Mouse (Mus musculus) MEL (cell line): ENCODE measurements around the gene T. TPM values are rescaled to one million over a fixed set of nuclear protein-coding genes. Genes with fewer than 3 reads are reported as not detected.

Experiments
- DNase-seq: peaks from one replicate; pipeline ENCODE4 v3.0.0; 2011; ENCODE audit warnings: low read depth, low spot score
- H3K27ac ChIP-seq: 2 replicates; pipeline ENCODE4 v1.5.1; 2012; ENCODE audit warnings: low read depth, mild to moderate bottlenecking, control low read depth, low read length, moderate library complexity; ENCODE audit not compliant: control insufficient read depth
- H3K27me3 ChIP-seq, 2 experiments: fragments of 150-350 bp in 1 of 2; sonication (generic) in 1 of 2; 2 replicates each; pipeline ENCODE4 v1.6.1; 2012; ENCODE audit warnings: low read length in 2 of 2, mild to moderate bottlenecking in 2 of 2, improper control_type of control experiment in 1 of 2, moderate library complexity in 1 of 2; ENCODE audit not compliant: insufficient read depth in 2 of 2, control insufficient read depth in 1 of 2
- H3K36me3 ChIP-seq, 2 experiments: 2 replicates each; pipeline ENCODE4 v1.6.1; 2012 to 2014; ENCODE audit warnings: low read length in 2 of 2, improper control_type of control experiment in 1 of 2, inconsistent platforms in 1 of 2, mild to moderate bottlenecking in 1 of 2; ENCODE audit not compliant: insufficient read depth in 2 of 2, control insufficient read depth in 1 of 2
- H3K4me1 ChIP-seq, 2 experiments: fragments of 150-350 bp in 1 of 2; sonication (generic) in 1 of 2; 2 replicates each; pipeline ENCODE4 v1.6.1; 2012; ENCODE audit warnings: low read length in 2 of 2, improper control_type of control experiment in 1 of 2, mild to moderate bottlenecking in 1 of 2; ENCODE audit not compliant: insufficient read depth in 2 of 2, control insufficient read depth in 1 of 2
- H3K4me3 ChIP-seq, 2 experiments: fragments of 150-350 bp in 1 of 2; sonication (generic) in 1 of 2; 2 replicates each; pipeline ENCODE4 v1.5.1; 2012; ENCODE audit warnings: low read depth in 2 of 2, low read length in 2 of 2, mild to moderate bottlenecking in 2 of 2, moderate library complexity in 2 of 2, control low read depth in 1 of 2, improper control_type of control experiment in 1 of 2; ENCODE audit not compliant: control insufficient read depth in 1 of 2, insufficient read depth in 1 of 2
- H3K79me2 ChIP-seq: 2 replicates; pipeline ENCODE4 v1.6.1; 2012; ENCODE audit warnings: mild to moderate bottlenecking, low read length, moderate library complexity; ENCODE audit not compliant: control insufficient read depth, poor library complexity, insufficient read depth
- H3K9ac ChIP-seq: 2 replicates; pipeline ENCODE4 v1.6.1; 2012; ENCODE audit warnings: low read depth, mild to moderate bottlenecking, control low read depth, low read length, moderate library complexity; ENCODE audit not compliant: control insufficient read depth, poor library complexity, severe bottlenecking
- H3K9me3 ChIP-seq: fragments of 150-350 bp; sonication (generic); replicated peaks from 2 replicates; pipeline ENCODE4 v1.6.1; 2012; ENCODE audit warnings: mild to moderate bottlenecking, low read length, improper control_type of control experiment, moderate library complexity; ENCODE audit not compliant: insufficient read depth
- CHD1 ChIP-seq: IDR thresholded peaks from 2 replicates; pipeline ENCODE4 v1.6.1; 2012; ENCODE audit warnings: low read depth, mild to moderate bottlenecking, inconsistent platforms, low read length, improper control_type of control experiment
- E2F4 ChIP-seq: IDR thresholded peaks from 2 replicates; pipeline ENCODE4 v1.6.1; 2011; ENCODE audit warnings: low read depth, low read length, improper control_type of control experiment, borderline replicate concordance
- ELF1 ChIP-seq: IDR thresholded peaks from 2 replicates; pipeline ENCODE4 v1.6.1; 2014; ENCODE audit warnings: low read depth, mild to moderate bottlenecking, inconsistent platforms, low read length, improper control_type of control experiment, moderate library complexity
- EP300 ChIP-seq, 2 experiments: IDR thresholded peaks; 2 replicates each; pipeline ENCODE4 v1.6.1; 2011; ENCODE audit warnings: improper control_type of control experiment in 2 of 2, low read length in 2 of 2, low read depth in 1 of 2, mild to moderate bottlenecking in 1 of 2
- GABPA ChIP-seq: IDR thresholded peaks from 2 replicates; pipeline ENCODE4 v1.6.1; 2012; ENCODE audit warnings: low read depth, mild to moderate bottlenecking, inconsistent platforms, low read length, improper control_type of control experiment, moderate library complexity
- GATA1 ChIP-seq: IDR thresholded peaks from 2 replicates; pipeline ENCODE4 v1.6.1; 2011; ENCODE audit warnings: low read depth, low read length, improper control_type of control experiment
- HCFC1 ChIP-seq: IDR thresholded peaks from 2 replicates; pipeline ENCODE4 v1.6.1; 2012; ENCODE audit warnings: low read depth, mild to moderate bottlenecking, inconsistent platforms, low read length, improper control_type of control experiment, moderate library complexity
- JUND ChIP-seq: IDR thresholded peaks from 2 replicates; pipeline ENCODE4 v1.6.1; 2011; ENCODE audit warnings: low read depth, mild to moderate bottlenecking, improper control_type of control experiment, low read length
- KAT2A ChIP-seq: conservative IDR thresholded peaks from 2 replicates; pipeline ENCODE4 v1.6.1; 2012; ENCODE audit warnings: low read depth, low read length, improper control_type of control experiment, inconsistent platforms
- MAX ChIP-seq: IDR thresholded peaks from 2 replicates; pipeline ENCODE4 v1.6.1; 2011; ENCODE audit warnings: low read length, improper control_type of control experiment
- MXI1 ChIP-seq: IDR thresholded peaks from 2 replicates; pipeline ENCODE4 v1.6.1; 2011; ENCODE audit warnings: mild to moderate bottlenecking, low read depth, low read length, improper control_type of control experiment
- MYB ChIP-seq: IDR thresholded peaks from 2 replicates; pipeline ENCODE4 v1.6.1; 2011; ENCODE audit warnings: mild to moderate bottlenecking, low read depth, low read length, improper control_type of control experiment
- MYC ChIP-seq: IDR thresholded peaks from 2 replicates; pipeline ENCODE4 v1.6.1; 2011; ENCODE audit warnings: low read depth, mild to moderate bottlenecking, low read length, improper control_type of control experiment, moderate library complexity
- NELFE ChIP-seq: IDR thresholded peaks from 2 replicates; pipeline ENCODE4 v1.6.1; 2011; ENCODE audit warnings: low read depth, low read length, improper control_type of control experiment
- POLR2A ChIP-seq, 2 experiments: IDR thresholded peaks; 2 replicates each; pipeline ENCODE4 v1.6.1; 2011 to 2012; ENCODE audit warnings: low read length in 2 of 2, mild to moderate bottlenecking in 2 of 2, control low read depth in 1 of 2, improper control_type of control experiment in 1 of 2, low read depth in 1 of 2, moderate library complexity in 1 of 2; ENCODE audit not compliant: control insufficient read depth in 1 of 2, insufficient read depth in 1 of 2, poor library complexity in 1 of 2
- RAD21 ChIP-seq: IDR thresholded peaks from 2 replicates; pipeline ENCODE4 v1.6.1; 2011; ENCODE audit warnings: mild to moderate bottlenecking, low read depth, low read length, improper control_type of control experiment
- RCOR1 ChIP-seq: IDR thresholded peaks from 2 replicates; pipeline ENCODE4 v1.6.1; 2012; ENCODE audit warnings: low read depth, mild to moderate bottlenecking, inconsistent platforms, low read length, improper control_type of control experiment
- TBP ChIP-seq: IDR thresholded peaks from 2 replicates; pipeline ENCODE4 v1.8.0; 2011; ENCODE audit warnings: low read depth, low read length, improper control_type of control experiment
- TCF12 ChIP-seq: IDR thresholded peaks from 2 replicates; pipeline ENCODE4 v1.6.1; 2014; ENCODE audit warnings: low read depth, mild to moderate bottlenecking, inconsistent platforms, low read length, improper control_type of control experiment, moderate library complexity
- USF2 ChIP-seq, 2 experiments: IDR thresholded peaks; 2 replicates each; pipeline ENCODE4 v1.6.1; 2011 to 2012; ENCODE audit warnings: improper control_type of control experiment in 2 of 2, low read length in 2 of 2, borderline replicate concordance in 1 of 2, inconsistent platforms in 1 of 2, low read depth in 1 of 2, mild to moderate bottlenecking in 1 of 2; ENCODE audit not compliant: insufficient read depth in 1 of 2
- ZC3H11A ChIP-seq: IDR thresholded peaks from 2 replicates; pipeline ENCODE4 v1.6.1; 2012; ENCODE audit warnings: low read depth, mild to moderate bottlenecking, inconsistent platforms, low read length, improper control_type of control experiment
- ZMIZ1 ChIP-seq: IDR thresholded peaks from 2 replicates; pipeline ENCODE4 v1.6.1; 2012; ENCODE audit warnings: low read depth, mild to moderate bottlenecking, inconsistent platforms, low read length, improper control_type of control experiment, moderate library complexity
- ZNF384 ChIP-seq: IDR thresholded peaks from 2 replicates; pipeline ENCODE4 v1.6.1; 2012; ENCODE audit warnings: low read depth, mild to moderate bottlenecking, inconsistent platforms, low read length, improper control_type of control experiment
- polyA plus RNA-seq, 2 experiments: library from polyadenylated mRNA; stranded (reverse) in 1 of 2; unstranded in 1 of 2; fragments of >175 nt in 1 of 2; fragments of >200 nt in 1 of 2; gene quantifications; 2 replicates each; pipeline versions ENCODE4 v1.2.1 to v1.2.4; 2012; ENCODE audit warnings: low replicate concordance in 2 of 2, low read depth in 1 of 2; ENCODE audit not compliant: insufficient read length in 2 of 2, insufficient read depth in 1 of 2, missing spikeins in 1 of 2
- total RNA-seq: library from RNA; depleted of rRNA; stranded (reverse); fragments of 300-350 nt; gene quantifications from 2 replicates; pipeline ENCODE4 v1.2.3, GENCODE M21; 2012

The T gene
- total and polyA plus RNA-seq, 3 experiments, result not detected

DNA sequence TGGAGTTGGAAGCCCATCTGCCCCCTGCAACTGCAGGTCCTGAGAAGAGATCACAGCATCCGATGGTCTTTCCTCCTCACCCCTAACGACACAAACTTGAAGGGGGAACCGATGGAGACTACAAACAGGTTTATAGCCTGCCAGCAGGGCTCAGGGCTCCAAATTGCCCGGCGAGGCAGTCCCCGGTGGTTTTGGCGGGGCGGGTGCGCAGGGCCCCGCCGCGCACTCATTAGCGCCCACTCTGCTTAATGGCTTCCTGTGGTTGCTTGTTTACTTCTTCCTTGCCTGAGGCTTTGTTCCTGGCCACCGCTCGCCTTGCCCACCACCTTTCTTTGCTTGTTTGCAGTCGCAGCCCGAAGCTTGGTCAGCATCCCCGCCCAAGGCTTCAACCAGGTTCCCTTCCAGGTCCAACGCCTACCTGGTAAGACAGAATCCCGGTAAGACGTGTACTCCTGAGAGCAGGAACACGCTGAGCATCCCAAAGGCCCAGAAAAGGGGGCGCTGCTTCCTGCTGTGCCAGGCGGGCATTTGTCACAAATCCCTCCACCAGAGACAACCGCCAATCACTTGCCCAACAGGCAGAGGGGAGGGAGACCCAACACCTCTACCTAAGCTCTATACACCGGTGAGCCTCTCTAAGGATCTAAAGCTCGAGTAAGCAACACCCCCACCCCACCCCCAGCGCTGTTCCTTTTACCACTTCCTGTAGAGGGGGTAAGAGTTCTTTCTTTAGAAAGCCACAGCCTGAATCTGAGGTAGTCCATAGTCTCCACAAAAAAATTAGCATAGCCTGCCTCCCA lies 45.0 kb upstream of the T start:
- Histone ChIP-seq H3K79me2 (no peaks in the 10 kb centered on the region), H3K9ac (no peak overlapping the region), H3K4me1 (no peaks in the 10 kb centered on the region), H3K4me3 (no peak overlapping the region), H3K27me3 (peaks cover 0 to 1% of the 10 kb centered on the region in 2 experiments; a peak in 1 of 4 replicates), H3K9me3 (no peaks in the 10 kb centered on the region), H3K36me3 (no peaks in the 10 kb centered on the region), H3K27ac (no peak overlapping the region)
- no peak for TF ChIP-seq CHD1
- TF ChIP-seq TBP, result no peak
- no peak for TF ChIP-seq RAD21
- no peak for TF ChIP-seq TCF12
- TF ChIP-seq JUND, result no peak
- no peak for DNase-seq

DNA sequence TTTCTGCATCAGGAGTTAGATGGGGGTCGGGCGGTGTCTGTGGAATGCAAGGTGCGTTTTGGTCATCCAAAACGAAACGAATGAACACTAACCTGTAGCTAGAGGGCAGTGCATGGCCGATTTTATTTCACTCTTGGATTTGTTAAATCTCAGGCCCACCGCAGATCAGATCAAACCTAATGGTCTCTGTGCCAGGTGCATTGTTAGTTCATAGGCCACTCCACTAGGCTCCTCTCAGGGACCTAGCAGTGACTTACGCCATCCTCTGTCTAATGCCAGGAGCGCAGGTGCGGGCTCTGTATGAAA lies 44.5 kb upstream of the T start:
- H3K9me3 ChIP-seq, result no peaks in the 10 kb centered on the region
- no peak overlapping the region for H3K9ac ChIP-seq
- H3K4me1 ChIP-seq, result no peaks in the 10 kb centered on the region
- no peaks in the 10 kb centered on the region for H3K79me2 ChIP-seq
- H3K36me3 ChIP-seq, result no peaks in the 10 kb centered on the region
- H3K27me3 ChIP-seq, result peaks cover 0 to 1% of the 10 kb centered on the region in 2 experiments; a peak in 1 of 4 replicates
- H3K27ac ChIP-seq, result no peak overlapping the region
- TF ChIP-seq RAD21 (no peak), GATA1 (no peak), POLR2A (IDR thresholded peaks at IDR 0.05; ENCODE audit: control insufficient read depth in 1 of 2, insufficient read depth in 1 of 2, low read depth in 1 of 2, low read length in 2 of 2, poor library complexity in 1 of 2) (no peak), HCFC1 (no peak), USF2 (IDR thresholded peaks at IDR 0.05; ENCODE audit: borderline replicate concordance in 1 of 2, insufficient read depth in 1 of 2, low read depth in 1 of 2, low read length in 2 of 2) (no peak), MYB (no peak), RCOR1 (no peak)
- no peak for DNase-seq
- H3K4me3 ChIP-seq, result no peak overlapping the region

DNA sequence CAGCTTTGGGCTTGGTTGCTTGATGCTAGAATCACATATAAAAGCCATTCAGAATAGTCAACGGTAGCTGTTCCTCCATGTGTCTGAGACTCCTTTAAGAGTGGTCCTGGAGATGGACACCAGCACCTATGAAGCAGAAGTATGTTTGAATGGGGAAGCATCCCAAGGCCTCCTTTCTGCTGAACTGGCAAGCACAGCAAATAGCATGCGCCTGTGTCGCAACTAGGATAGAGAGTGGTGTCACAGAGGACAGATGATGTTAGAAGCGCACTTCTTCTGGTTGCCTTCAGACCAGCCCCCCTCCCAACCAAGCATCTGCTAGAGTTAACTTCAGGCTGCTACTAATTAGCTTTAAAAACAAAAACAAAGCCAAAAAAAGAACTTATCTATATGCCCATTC lies 43.7 kb upstream of the T start:
- Histone ChIP-seq H3K4me3 (no peak overlapping the region), H3K79me2 (no peaks in the 10 kb centered on the region), H3K4me1 (no peaks in the 10 kb centered on the region), H3K27ac (no peak overlapping the region), H3K36me3 (no peaks in the 10 kb centered on the region), H3K27me3 (peaks cover 0 to 1% of the 10 kb centered on the region in 2 experiments; a peak in 3 of 4 replicates), H3K9ac (no peak overlapping the region), H3K9me3 (no peaks in the 10 kb centered on the region)
- no peak for DNase-seq
- TF ChIP-seq MYC (no peak), EP300 (IDR thresholded peaks at IDR 0.05; ENCODE audit: low read depth in 1 of 2, low read length in 2 of 2) (no peak), GABPA (no peak), ZMIZ1 (no peak), MYB (no peak), ZNF384 (no peak), NELFE (no peak), MAX (no peak), RAD21 (no peak), E2F4 (no peak), ZC3H11A (no peak), KAT2A (no peak), MXI1 (no peak), ELF1 (no peak)
